Mouse (Mus musculus) E14TG2a.4 (cell line): ENCODE measurements at regions not wholly inside any gene's neighbourhood (a gene's known extent, or its start where the extent isn't known, plus 50 kb on each side); places are given as distances from the start of the nearest gene placed in this dataset.

ENCODE experiments used
- CTCF ChIP-seq: conservative IDR thresholded peaks from 2 replicates; pipeline ENCODE4 v1.5.1; 2014; ENCODE audit warnings: low read length
- NANOG ChIP-seq: IDR thresholded peaks from 2 replicates; pipeline ENCODE4 v1.6.1; 2014; ENCODE audit warnings: borderline replicate concordance, low read length, mixed read lengths

DNA sequence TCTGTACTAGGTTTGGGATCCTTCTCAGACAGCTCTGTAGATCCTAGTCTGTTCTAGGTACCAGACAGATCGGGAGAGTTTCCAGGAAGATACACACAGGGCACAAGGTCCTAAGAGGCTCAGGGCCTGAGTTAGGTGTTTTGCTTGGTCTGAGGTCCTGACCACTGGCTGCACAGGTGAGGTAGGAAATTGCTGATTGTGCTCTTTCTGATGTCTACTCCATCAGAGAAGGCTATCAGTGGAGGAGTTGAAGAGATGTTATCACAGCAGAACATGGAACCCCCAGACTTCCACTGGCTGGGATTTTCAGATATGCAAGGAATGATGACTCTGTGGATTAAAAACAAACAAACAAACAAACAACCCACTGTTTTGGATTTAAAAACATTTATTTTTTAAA is 61.1 kb downstream of the Rrm2 start:
- TF ChIP-seq CTCF (no peak), NANOG (no peak)
